Mouse (Mus musculus) neural tube, embryonic 12.5 days (tissue): ENCODE measurements around the gene Cdc37. TPM values are rescaled to one million over a fixed set of nuclear protein-coding genes. Genes with fewer than 3 reads are reported as not detected.

Source experiments
- ATAC-seq: fragments of 200-750 bp; cut with Nextera tagmentation; 2 replicates; pipeline ENCODE4 v1.8.0; 2017; ENCODE audit warnings: low read depth, mild to moderate bottlenecking, moderate TSS enrichment, moderate library complexity; ENCODE audit not compliant: low FRiP score
- H3K27ac ChIP-seq: fragments of 300-500 bp; sonication (generic); 2 replicates; pipeline ENCODE4 v1.5.1; 2016
- H3K27me3 ChIP-seq: fragments of 300-500 bp; sonication (generic); replicated peaks from 2 replicates; pipeline ENCODE4 v1.6.1; 2016; ENCODE audit warnings: mild to moderate bottlenecking
- H3K36me3 ChIP-seq: fragments of 300-500 bp; sonication (generic); 2 replicates; pipeline ENCODE4 v1.6.1; 2016; ENCODE audit warnings: mild to moderate bottlenecking
- H3K4me1 ChIP-seq: fragments of 300-500 bp; sonication (generic); 2 replicates; pipeline ENCODE4 v1.6.1; 2016
- H3K4me2 ChIP-seq: fragments of 300-500 bp; sonication (generic); replicated peaks from 2 replicates; pipeline ENCODE4 v1.6.1; 2016; ENCODE audit warnings: mild to moderate bottlenecking
- H3K4me3 ChIP-seq: fragments of 300-500 bp; sonication (generic); 2 replicates; pipeline ENCODE4 v1.5.1; 2016
- H3K9ac ChIP-seq: fragments of 300-500 bp; sonication (generic); 2 replicates; pipeline ENCODE4 v1.6.1; 2016; ENCODE audit warnings: mild to moderate bottlenecking
- H3K9me3 ChIP-seq: fragments of 300-500 bp; sonication (generic); 2 replicates; pipeline ENCODE4 v1.6.1; 2016; ENCODE audit warnings: mild to moderate bottlenecking
- WGBS: fragments of 180-500 bp; shearing (Covaris S2); methylation state at CpG from one replicate; pipeline ENCODE4 v1.1.7; 2016; 5-methylcytosine and 5-hydroxymethylcytosine counted together
- polyA plus RNA-seq: library from polyadenylated mRNA; unstranded; fragments of >200 nt; fragmentation: Nextera tagmentation; extraction: Ambion mirVana; gene quantifications from 2 replicates; pipeline ENCODE4 v1.2.1, GENCODE M21; 2016

Cdc37 gene
- polyA plus RNA-seq, 1 experiment from 2014 or later: 293 TPM

- H3K36me3 ChIP-seq: no peaks in the 10 kb centered on the region
- no peak within 1 kb of the TSS for H3K27ac ChIP-seq
- WGBS: 1% methylated on average over 84 of the region's 86 CpGs
- H3K4me1 ChIP-seq: peaks cover 34% of the 10 kb centered on the region
- ATAC-seq: no peak
- peaks cover 58% of the 10 kb centered on the region for H3K27me3 ChIP-seq
- no peaks in the 10 kb centered on the region for H3K9me3 ChIP-seq
- peak within 1 kb of the TSS; percentile 51 for H3K9ac ChIP-seq
- H3K4me3 ChIP-seq: peak within 1 kb of the TSS; percentile 38
- H3K4me2 ChIP-seq: peak within 1 kb of the TSS; percentile 75
Observed at GRCm38 (mm10) chr9:21165041-21165951, 15.5 kb upstream of the Cdc37 start, which contains the start of gene Pde4a. TSS of gene Pde4a (plus strand) at chr9:21165714.

GRCm38 (mm10) chr9:21164072-21164471, 14.3 kb upstream of the Cdc37 start:
- Histone ChIP-seq H3K4me2 (peak overlapping the region; percentile 75), H3K9ac (no peak overlapping the region), H3K4me1 (peaks cover 34% of the 10 kb centered on the region), H3K9me3 (no peaks in the 10 kb centered on the region), H3K36me3 (no peaks in the 10 kb centered on the region), H3K27ac (no peak overlapping the region), H3K27me3 (peaks cover 58% of the 10 kb centered on the region), H3K4me3 (0 out of 2 replicates have a peak overlapping the region, but pooled peaks have one; percentile 5)
- WGBS: under 1% methylated on average over 26 of the region's 26 CpGs
- ATAC-seq: no peak

GRCm38 (mm10) chr9:21163086-21164050, 13.6 kb upstream of the Cdc37 start:
- Histone ChIP-seq H3K4me1 (peaks cover 28% of the 10 kb centered on the region), H3K27ac (no peak overlapping the region), H3K4me3 (no peak overlapping the region), H3K4me2 (peak overlapping the region; percentile 75; the same call in 1 of the 2 replicates), H3K36me3 (no peaks in the 10 kb centered on the region), H3K9ac (no peak overlapping the region), H3K27me3 (peaks cover 58% of the 10 kb centered on the region), H3K9me3 (no peaks in the 10 kb centered on the region)
- ATAC-seq: no peak
- 38% methylated on average over 11 of the region's 11 CpGs for WGBS

GRCm38 (mm10) chr9:21161209-21161909, 11.6 kb upstream of the Cdc37 start:
- H3K36me3 ChIP-seq: no peaks in the 10 kb centered on the region
- H3K4me2 ChIP-seq: peak overlapping the region; percentile 79
- peak overlapping the region; percentile 54 for H3K4me3 ChIP-seq
- under 1% methylated on average over 52 of the region's 52 CpGs for WGBS
- H3K27ac ChIP-seq: no peak overlapping the region
- peak overlapping the region; percentile 57 for H3K9ac ChIP-seq
- no peaks in the 10 kb centered on the region for H3K9me3 ChIP-seq
- H3K4me1 ChIP-seq: peaks cover 22% of the 10 kb centered on the region
- ATAC-seq: peak; percentile 75
- H3K27me3 ChIP-seq: peaks cover 46% of the 10 kb centered on the region

GRCm38 (mm10) chr9:21154787-21155186, 5.0 kb upstream of the Cdc37 start:
- ATAC-seq: no peak
- Histone ChIP-seq H3K4me3 (no peak overlapping the region), H3K36me3 (no peaks in the 10 kb centered on the region), H3K27ac (no peak overlapping the region), H3K27me3 (no peaks in the 10 kb centered on the region), H3K4me2 (no peak overlapping the region), H3K4me1 (peaks cover 3% of the 10 kb centered on the region; the same call in 1 of the 2 replicates), H3K9me3 (no peaks in the 10 kb centered on the region), H3K9ac (no peak overlapping the region)
- WGBS: 87% methylated on average over 3 of the region's 3 CpGs

- WGBS: 28% methylated on average over 5 of the region's 5 CpGs
- H3K4me3 ChIP-seq: 0 out of 2 replicates have a peak overlapping the region, but pooled peaks have one; percentile 13
Observed at GRCm38 (mm10) chr9:21153833-21154232, 4.1 kb upstream of the Cdc37 start.

GRCm38 (mm10) chr9:21153331-21153730, 3.5 kb upstream of the Cdc37 start:
- Histone ChIP-seq H3K4me1 (peaks cover 13% of the 10 kb centered on the region), H3K9ac (no peak overlapping the region), H3K4me2 (peak overlapping the region; percentile 50), H3K27ac (no peak overlapping the region), H3K36me3 (no peaks in the 10 kb centered on the region), H3K27me3 (no peaks in the 10 kb centered on the region), H3K9me3 (no peaks in the 10 kb centered on the region), H3K4me3 (0 out of 2 replicates have a peak overlapping the region, but pooled peaks have one; percentile 13)
- WGBS: 8% methylated on average over 12 of the region's 12 CpGs
- no peak for ATAC-seq

More at GRCm38 (mm10) chr9:21153833-21154232, 4.1 kb upstream of the Cdc37 start:
- Histone ChIP-seq H3K27ac (no peak overlapping the region), H3K36me3 (no peaks in the 10 kb centered on the region), H3K9me3 (no peaks in the 10 kb centered on the region), H3K27me3 (no peaks in the 10 kb centered on the region), H3K4me1 (peaks cover 8% of the 10 kb centered on the region), H3K9ac (no peak overlapping the region), H3K4me2 (peak overlapping the region; percentile 50)
- no peak for ATAC-seq

- Histone ChIP-seq H3K4me3 (0 out of 2 replicates have a peak overlapping the region, but pooled peaks have one; percentile 13), H3K9me3 (no peaks in the 10 kb centered on the region), H3K4me1 (peaks cover 19% of the 10 kb centered on the region), H3K27ac (no peak overlapping the region), H3K36me3 (no peaks in the 10 kb centered on the region), H3K4me2 (peak overlapping the region; percentile 50), H3K27me3 (no peaks in the 10 kb centered on the region), H3K9ac (no peak overlapping the region)
- ATAC-seq: no peak
- WGBS: 5% methylated on average over 11 of the region's 11 CpGs
Observed at GRCm38 (mm10) chr9:21152715-21153114, 2.9 kb upstream of the Cdc37 start.

- peak overlapping the region; percentile 79 for H3K9ac ChIP-seq
- ATAC-seq: no peak
- peaks cover 22% of the 10 kb centered on the region for H3K36me3 ChIP-seq
- H3K4me2 ChIP-seq: peak overlapping the region; percentile 91
- H3K9me3 ChIP-seq: no peaks in the 10 kb centered on the region
- no peaks in the 10 kb centered on the region for H3K27me3 ChIP-seq
- peaks cover 31% of the 10 kb centered on the region for H3K4me1 ChIP-seq
- peak overlapping the region; percentile 83 for H3K4me3 ChIP-seq
- H3K27ac ChIP-seq: no peak overlapping the region
- WGBS: 14% methylated on average over 8 of the region's 8 CpGs
Observed at GRCm38 (mm10) chr9:21149077-21149653, 617 bp downstream of the Cdc37 start.

GRCm38 (mm10) chr9:21148427-21148826, 1.4 kb downstream of the Cdc37 start:
- H3K27me3 ChIP-seq: no peaks in the 10 kb centered on the region
- peak overlapping the region; percentile 91 for H3K4me2 ChIP-seq
- no peak overlapping the region for H3K27ac ChIP-seq
- no peak for ATAC-seq
- peaks cover 31% of the 10 kb centered on the region for H3K4me1 ChIP-seq
- peak overlapping the region; percentile 79 for H3K9ac ChIP-seq
- H3K4me3 ChIP-seq: peak overlapping the region; percentile 83; the same call in 1 of the 2 replicates
- H3K9me3 ChIP-seq: no peaks in the 10 kb centered on the region
- peaks cover 29% of the 10 kb centered on the region for H3K36me3 ChIP-seq

- no peaks in the 10 kb centered on the region for H3K9me3 ChIP-seq
- H3K4me3 ChIP-seq: peak overlapping the region; percentile 13; the same call in 1 of the 2 replicates
- ATAC-seq: no peak
Observed at GRCm38 (mm10) chr9:21146722-21147121, 3.1 kb downstream of the Cdc37 start.

More at GRCm38 (mm10) chr9:21146722-21147121, 3.1 kb downstream of the Cdc37 start:
- WGBS: 52% methylated on average over 10 of the region's 10 CpGs
- Histone ChIP-seq H3K27ac (no peak overlapping the region), H3K36me3 (peaks cover 46% of the 10 kb centered on the region), H3K4me2 (peak overlapping the region; percentile 43), H3K4me1 (peaks cover 31% of the 10 kb centered on the region), H3K9ac (peak overlapping the region; percentile 40), H3K27me3 (no peaks in the 10 kb centered on the region)
